Mouse (Mus musculus) megakaryocyte, adult 5-6 weeks (primary cell): Measurements from ENCODE around the gene Acad10. TPM values are rescaled to one million over a fixed set of nuclear protein-coding genes. Genes with fewer than 3 reads are reported as not detected.
A peak's percentile ranks its signal among the peaks of the same experiment; 100 is the strongest.

ENCODE experiments used
- ATAC-seq: 2 replicates; pipeline ENCODE4 v1.8.0; 2016; ENCODE audit warnings: mild to moderate bottlenecking, inconsistent platforms; ENCODE audit not compliant: poor library complexity, severe bottlenecking
- total RNA-seq, 2 experiments: library from RNA; stranded (forward) in 1 of 2; stranded (reverse) in 1 of 2; fragments of 153-499, 151-499 nt in 1 of 2; fragments of 221-1000, 200-1000 nt in 1 of 2; gene quantifications; 2 replicates each; pipeline versions ENCODE4 v1.2.3 to v1.2.4; 2015 to 2017

The Acad10 gene
- total RNA-seq, 2 experiments from 2014 or later = 0.60 to 1.4 TPM

DNA sequence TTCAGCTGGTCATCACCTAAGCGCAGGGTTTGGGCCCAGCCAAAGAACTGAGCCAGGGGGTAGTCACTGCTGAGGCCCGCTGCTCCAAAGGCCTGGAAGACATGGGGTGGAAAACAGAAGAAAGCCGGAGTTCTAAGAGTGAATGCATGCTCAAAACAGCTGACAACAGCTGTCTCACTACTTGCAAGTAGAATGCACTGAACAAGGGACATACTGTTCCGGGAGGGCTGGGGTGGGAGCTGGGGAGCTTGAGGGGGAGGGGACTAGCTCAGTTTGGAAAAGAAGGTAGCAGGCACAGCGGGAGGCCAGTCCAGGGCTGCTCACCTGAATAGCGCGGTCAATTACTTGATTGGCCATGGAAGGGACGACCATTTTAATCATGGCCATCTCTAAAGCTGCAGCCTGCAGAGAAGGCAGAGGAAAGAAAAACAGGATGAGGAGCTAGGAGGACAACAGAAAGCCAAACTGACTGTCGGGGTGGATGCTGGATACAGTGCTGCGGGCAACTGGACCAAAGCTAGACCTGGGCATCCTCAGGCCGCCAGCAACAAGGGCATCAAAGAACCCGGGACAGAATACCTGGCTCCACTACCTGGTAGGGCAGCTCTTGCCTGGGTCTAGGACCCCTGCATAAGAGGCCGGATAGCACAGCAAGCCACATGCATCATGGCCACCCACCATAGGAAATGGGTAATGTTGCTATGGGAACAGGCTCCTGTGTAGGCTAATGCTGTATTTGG is 61.3 kb downstream of the Acad10 start:
- ATAC-seq = no peak

DNA sequence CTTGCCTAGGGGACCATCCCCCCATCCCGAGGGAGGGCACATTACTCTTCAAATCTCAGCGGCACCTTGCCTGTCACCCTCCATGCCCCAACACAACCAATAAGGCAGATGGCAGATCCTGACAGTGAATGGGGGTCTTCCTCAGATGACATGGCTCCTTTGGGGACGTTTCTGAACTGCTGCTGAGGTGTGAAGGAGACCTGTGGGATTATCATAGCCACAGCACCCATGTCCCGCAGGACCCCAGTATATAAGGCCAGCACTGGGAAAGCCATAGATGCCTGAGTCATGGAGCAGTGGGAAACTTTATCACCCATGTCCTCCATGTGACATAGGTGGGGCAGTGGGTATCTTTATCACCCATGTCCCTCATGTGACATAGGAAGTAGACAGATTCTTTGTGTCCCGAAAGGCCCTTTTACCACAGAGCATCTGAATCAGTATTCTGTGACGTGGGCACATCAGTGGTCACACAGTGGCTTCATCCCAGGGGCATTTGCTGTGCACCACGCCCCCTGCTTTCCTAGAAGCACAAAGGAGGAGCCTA is 62.2 kb downstream of the Acad10 start:
- ATAC-seq = no peak

DNA sequence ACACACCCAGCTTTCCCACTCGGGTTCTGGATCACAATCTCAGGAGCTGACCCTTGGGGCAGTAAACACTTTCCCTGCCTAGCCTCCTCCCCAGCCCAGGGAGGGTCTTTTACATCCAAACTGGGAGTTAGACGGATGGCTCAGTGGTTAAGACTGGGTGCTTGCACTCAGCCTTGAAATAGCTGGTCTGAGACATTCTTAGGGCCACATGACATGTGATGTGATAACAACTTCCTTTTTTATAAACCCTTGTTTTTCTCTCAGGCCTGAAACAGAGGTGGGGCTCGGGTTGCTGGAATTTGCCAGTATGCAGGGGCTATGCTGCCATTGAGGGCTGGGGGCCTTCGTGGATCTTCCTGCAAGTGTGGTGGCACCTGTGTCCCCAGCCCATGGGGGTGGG is 63.0 kb downstream of the Acad10 start:
- ATAC-seq = no peak

DNA sequence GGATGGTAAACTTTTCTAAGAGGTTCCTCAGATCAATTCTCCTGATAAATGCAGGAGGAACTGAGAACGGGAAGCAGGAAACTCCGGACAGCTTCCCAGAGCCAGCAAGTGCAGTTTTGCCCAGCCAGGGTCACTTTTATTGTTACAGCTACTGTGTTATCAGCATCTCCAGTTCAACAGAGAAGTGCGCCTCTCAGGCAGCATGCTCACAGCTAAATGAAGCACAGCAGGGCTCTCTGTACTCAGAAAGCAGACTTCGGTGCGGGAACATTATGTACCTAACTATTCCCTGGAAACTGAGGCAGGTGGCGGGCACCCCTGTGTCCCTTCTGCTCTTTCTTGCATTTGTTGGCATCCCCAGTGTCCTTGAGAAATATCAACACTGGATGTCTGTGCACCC is 64.1 kb downstream of the Acad10 start:
- no peak for ATAC-seq

DNA sequence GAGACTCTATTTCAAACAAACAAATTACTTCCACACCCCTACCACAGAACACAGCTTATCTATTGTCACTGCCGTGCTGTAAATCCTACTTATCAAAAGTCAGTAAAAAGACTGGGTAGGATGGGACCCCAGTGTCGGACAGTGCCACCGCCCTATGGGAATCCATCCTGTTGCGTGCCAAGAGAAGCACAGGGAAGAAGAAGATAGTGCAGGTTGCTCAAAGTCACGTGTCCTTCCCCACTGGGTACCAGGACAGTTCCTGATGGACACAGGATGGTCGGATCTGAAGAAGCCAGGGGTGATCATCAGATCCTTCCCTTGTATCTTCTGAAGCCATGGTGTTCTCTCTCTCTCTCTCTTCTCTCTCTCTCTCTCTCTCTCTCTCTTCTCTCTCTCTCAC is 64.6 kb downstream of the Acad10 start:
- no peak for ATAC-seq

DNA sequence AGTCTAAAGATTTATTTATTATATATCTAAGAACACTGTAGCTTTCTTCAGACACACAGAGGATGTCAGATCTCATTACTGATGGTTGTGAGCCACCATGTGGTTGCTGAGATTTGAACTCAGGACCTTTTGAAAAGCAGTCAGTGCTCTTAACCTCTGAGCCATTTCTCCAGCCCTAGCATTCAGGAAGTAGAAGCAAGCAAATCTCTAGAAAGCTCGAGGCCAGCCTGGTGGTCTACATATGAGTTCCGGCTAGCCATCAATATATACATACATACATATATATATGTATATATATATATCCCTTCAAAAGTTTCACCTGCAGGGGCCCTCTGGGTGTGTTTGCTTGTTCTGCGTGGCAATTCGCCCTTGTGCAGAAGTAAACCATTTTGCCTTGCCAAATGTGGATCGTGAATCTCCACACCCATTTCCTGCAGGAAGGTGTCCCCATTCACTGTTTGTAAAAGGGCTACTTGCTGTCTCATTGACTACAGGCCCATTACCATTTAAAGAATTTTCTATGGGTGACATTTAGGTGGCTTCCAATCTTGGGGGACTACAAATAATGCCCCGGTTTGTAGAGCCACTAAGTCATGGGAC is 65.5 kb downstream of the Acad10 start:
- ATAC-seq = no peak

DNA sequence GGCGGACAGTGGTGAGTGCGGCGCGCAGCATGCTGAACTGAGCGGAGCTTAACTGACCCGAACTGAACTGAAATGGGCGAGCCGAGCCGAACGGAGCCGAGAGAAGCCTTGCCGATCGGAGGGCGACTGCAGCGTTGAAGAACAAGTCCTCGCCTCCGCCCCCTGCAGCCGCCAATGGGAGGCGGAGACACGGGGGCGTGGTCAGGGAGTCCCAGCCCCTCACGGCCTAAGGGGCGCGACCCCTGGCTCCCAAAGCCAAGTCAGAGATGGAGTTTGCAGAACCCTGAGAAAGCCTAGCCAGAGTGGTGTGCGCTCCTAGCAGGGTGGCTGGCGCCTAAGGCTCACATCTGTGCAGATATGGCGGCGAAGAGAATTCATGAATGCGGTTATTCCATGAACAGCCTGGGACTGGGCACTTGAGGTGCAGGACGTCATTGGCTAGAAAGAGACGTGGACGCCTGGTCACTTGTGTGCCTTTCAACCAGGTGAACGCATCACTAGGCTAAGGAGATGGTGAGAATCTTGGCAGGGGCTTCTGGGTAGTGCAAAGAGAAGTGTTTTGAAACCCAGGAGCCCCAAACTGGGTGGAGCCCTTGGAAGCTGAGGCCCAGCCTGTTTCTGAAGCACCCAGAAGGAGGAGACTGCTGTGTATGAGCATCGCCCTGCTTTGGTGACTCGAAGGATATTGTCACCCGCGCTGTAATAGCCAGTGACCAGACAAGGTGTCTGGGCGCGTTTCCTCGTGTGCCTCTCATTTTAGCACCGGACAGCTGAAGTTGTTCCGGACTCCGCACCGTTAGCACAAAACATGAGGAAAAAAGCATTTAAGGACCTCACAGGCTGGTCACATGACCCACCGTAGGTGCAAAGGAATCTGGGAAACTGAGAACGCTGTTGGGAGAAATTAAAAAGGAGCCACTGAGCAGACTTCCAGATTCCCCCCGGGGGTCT is 66.6 kb downstream of the Acad10 start, which contains the start of gene Aldh2:
Gene Aldh2, minus strand, starts transcription at position 374 of the 951 bp plus-strand sequence.
- peak; percentile 83 for ATAC-seq

DNA sequence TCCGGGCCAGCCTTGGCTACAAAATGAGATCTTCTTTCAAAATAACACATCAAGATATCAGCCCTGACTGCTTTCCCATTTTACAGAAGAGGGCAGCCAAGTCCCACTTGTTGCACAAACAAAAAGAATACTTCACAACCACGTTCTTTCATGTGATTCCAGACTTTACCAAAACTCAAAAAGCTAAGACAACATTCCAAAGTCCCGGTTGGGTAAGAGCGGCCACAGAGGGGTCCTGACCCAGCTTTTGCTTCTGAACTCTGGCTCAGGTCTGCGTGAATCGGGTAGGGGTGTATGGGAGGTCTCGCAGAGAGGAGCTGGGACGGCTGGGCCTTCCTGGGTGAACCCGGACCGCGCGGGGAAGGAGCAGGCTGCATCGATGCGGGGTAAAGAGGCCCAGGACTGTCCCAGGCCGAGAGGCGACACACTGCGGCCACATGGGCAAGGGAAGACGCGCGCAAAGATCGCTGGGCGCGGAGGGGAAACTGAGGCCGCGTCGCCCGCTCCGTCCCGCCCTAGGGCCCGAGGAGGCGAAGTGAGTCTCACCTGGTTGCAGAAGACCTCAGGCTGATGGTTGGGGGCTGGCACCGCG is 67.4 kb downstream of the Acad10 start:
- no peak for ATAC-seq

DNA sequence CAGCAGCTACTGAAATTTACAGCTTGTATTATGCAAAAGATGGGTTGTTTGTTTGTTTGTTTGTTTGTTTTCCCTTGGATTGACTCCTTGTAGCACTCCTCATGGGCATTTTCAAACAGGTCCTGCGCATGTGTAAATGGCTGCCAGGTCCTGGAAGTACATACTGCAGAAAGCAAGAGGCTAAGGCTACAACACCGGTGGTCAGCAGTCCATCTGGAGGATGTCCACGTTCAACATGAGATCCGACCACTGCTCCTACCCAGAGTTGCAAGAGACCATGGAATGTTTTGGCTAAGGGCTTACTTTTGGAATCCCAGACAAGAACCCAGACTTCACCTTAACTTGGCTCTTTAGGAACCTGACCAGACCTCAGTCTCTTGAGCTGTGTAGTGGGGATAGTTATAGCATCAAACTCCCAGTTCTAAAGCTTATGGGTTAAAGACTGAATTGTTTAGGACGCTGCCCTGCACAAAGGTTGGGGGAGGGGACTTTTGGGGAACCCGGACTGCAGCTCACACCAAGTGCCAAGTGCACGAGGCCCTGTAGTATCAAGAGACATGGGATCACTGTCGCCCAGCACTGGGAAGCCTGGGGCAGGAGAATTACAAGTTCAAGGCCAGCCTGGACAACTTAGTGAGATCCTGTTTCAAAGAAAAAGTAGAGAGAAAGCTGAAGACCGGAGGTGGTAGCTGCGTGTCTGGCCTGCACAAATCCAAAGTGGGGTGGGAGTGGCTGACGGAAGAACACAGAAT is 68.1 kb downstream of the Acad10 start:
- no peak for ATAC-seq

DNA sequence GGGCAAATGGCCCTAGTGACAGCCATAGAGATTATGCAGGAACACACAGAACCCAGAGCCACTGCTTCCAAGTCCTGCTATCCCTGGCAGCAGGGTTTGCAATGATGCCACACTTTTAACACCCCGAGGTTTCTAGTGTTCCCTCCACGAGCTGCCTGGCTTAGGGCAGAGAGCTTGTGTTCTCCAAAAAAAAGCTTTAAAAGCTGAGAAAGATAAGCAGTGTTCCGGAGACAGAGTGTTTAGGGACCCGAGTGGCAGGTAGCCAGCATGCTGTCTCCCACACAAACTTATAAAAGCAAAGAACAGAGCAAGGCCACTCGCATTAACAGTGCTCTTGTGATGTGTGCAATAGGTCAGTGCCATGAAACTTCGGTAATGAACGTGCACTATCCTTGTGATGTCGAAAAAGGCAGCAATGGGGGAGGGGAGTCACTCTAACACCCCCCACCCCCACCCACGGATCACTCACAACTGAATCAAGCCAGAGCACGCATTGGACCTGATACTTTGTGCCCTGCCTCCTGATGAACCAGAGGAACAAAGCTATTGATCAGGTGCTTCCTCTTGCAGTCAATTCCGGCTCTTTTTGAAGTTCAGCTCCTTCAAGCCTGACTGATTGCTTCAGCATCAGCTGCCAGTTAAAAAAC is 68.8 kb downstream of the Acad10 start:
- no peak for ATAC-seq

DNA sequence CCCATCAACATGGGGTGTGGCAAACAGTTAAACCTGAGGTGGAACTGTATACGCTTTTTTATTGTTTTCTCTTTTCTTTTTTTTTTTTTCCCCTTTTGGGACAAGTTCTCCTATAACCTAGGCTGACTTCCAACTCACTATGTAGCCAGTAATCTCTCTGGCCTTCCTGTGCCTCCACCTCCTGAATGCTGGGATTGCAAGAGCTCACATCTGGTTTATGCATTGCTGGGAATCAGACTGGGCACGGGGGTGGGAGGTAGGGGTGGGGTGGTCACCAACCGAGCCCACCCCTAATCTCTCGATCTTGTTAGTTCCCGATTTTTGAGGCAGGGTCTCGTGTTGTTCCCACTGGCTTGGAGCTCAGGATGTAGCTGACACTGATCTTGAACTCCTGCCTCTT is 70.4 kb downstream of the Acad10 start:
- no peak for ATAC-seq

DNA sequence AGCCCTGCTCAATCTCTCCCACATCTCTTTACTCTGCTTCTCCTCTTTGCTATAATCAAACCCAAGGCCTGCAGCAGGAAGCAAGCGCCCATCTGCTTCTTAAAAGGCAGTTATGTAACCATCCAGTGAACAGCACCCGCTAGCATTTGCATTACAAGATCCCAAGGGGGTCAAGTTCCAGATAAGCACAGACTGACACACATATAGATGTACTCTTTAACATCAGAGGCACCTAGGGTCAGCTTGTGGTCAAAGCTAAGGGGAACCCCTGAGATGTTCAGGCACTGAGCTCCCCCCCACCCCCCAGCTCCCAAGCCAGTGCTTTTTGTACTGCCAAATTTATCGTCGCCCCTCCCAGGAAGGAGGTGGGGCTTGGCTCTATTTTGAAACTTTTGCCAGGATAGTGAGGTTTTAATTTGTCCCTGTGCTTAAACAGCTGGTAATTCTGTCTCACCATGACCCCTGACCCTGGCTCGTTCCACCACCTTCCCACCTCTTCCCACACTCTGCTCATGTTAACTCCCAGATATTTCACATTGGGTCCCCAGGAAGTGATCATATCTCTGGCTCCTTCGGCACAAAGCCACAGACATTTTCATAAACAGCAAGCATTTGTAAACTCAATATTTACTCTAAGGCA is 73.8 kb downstream of the Acad10 start:
- peak; percentile 41 for ATAC-seq

DNA sequence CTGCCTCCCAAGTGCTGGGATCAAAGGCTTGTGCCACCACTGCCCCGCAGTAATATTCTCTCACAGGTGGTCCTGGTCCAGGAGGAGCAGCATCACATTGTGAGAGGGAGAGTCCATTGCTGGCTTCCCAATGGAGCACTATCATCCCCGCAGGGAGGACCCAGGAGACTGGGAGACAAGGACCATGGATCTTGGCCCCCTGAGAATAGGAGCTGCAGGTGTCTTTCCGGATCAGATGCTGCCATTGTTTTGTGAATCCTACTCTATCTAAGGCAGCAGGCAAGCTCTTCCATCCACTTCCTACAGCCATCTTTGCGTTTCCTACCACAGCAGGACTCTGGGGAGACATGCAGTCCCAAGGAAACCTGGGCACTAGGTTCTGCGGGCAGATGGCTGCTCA is 74.6 kb downstream of the Acad10 start:
- ATAC-seq = no peak

DNA sequence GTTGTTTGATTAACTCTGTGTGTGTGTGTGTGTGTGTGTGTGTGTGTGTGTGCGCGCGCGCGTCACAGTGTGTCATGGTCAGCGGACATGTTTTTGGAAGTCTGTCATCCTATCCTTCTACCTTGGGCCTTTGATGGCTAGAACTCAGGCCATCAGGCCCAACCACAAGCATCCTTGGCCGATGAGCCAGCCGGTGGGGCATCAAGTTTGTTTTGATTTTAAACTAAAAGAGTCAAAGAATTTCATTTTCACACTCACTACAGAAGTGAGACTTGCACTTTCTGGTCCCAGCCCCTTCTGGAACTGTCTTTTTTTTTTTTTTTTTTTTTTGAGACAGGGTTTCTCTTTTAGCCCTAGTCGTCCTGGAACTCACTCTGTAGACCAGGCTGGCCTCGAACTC is 75.3 kb downstream of the Acad10 start:
- no peak for ATAC-seq

DNA sequence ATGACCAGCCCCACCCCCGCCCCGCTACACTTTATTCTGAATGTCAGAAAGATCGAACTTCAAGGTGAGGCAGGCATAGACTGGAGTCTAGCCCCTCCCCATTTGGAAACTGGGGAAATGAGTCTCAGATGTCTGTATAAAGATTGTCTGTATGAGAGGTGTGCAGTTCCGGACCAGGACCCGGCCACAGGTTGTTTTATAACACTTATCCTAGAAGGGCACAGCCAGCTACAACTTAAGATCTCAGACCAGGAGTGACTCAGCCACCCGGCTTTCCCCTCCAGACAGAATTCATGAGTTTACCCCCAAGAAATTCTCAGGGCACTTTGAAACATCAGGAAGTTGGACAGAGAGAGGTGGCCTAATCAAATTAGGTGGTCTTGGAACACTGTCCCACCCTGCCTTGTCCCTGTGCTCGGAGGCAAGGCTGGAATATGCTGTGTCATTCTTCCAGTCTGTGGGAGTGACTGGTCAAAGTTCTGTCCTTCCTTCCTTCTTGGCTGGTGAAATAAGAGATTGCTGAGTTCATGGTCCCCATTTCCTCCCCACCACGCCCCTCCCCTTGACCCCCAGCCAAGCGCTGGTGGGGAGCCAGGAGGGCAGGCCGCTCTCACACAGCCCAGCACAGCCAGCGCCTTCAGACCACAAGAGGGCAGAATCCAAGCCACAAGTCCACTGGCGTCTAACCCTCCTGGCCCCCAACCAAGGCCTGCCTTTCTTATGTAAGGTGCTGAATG is 76.4 kb downstream of the Acad10 start:
- peak; percentile 95 for ATAC-seq

DNA sequence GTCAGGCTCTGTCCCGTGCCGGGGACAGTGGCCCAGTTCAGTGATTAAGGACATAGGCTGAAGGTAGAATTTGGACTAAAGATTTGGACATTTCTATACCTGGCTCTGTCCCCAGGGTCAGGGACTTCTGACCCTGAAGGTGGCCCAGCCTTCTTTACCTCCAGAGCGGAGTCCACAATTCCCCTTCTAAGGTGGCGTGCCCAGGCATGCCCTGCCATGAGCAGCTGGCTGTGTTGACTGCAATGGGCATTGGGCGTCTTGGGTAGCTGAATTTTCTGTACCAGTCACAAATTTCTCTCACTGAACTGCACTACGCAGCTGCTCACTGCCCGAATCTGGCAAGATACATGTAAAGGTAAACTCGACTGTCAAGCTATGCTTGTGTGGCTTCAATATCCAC is 78.4 kb downstream of the Acad10 start:
- ATAC-seq = no peak

DNA sequence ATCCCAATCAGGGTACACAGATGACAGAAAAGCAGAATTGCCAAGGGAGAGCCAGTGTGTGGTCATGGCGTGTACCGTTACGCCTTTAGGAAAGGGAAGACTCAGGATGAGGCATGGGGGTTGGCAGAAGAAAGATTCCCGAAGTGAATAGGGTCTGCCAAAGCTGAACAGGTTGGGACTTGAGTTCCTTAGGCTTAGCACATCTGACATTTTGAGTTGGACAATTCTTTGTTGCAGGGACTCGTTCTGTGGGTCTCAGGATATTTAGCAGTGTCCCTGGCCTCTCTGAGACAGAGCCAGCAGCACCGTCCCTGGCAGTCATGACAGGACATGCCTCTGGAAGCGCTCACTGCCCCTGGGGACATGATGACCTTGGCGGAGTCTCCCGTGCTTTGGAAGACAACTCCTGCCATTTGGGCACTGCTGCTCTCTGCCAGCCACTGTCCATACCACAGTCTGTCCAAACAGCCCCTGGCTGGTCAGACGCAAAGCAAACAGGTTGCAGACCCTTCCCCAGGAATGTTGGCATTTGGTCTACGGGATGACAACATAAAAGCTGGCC is 83.3 kb downstream of the Acad10 start:
- no peak for ATAC-seq

DNA sequence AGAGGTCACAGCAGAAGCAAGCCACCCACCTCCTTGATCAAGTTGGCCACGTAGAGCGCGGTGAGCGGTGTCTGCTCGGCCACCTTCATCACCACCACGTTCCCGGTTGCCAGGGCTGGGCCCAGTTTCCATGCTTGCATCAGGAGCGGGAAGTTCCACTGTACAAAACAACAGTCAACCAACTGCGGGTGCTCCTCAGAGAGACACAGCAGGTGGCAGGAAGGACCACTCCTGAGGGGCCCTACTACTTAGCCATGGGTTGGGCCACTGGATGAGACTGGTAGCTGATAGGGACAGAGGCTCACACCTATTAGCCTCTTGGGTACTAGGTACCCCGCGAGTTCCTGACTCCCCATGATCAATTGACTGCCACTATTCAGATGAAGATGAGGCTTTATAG is 84.4 kb downstream of the Acad10 start:
- ATAC-seq = no peak
